Mouse (Mus musculus) WW6 (cell line): ENCODE measurements at regions not wholly inside any gene's neighbourhood (a gene's known extent, or its start where the extent isn't known, plus 50 kb on each side); places are given as distances from the start of the nearest gene placed in this dataset.
"Not testable (repeated sequence)": the region's sequence is repeated elsewhere in the genome, so short reads cannot be mapped to it uniquely, and the experiment has no call there.

Experiments
- DNase-seq: peaks from one replicate; pipeline ENCODE4 v3.0.0-alpha.2; 2013; ENCODE audit warnings: low read depth, low spot score

DNA sequence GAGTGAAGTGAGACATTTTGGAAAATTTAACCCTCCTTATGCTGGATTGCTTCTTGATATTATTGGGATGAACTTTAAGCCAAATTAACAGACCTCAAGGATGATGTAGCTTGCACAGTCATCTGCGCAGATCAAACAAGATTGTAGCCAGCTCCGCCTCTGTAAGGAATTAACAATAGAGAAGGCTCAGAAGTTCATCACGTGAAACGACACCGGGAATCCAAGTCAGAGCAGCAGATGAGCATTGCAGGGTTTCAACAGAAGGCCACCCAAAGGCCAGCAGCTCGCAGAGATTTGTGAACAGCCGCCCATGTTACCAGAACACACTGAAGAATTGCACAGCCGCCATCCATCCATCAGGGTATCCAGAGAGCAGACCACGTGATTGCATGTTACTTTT lies 391.1 kb downstream of the Med10 start:
- no peak for DNase-seq

DNA sequence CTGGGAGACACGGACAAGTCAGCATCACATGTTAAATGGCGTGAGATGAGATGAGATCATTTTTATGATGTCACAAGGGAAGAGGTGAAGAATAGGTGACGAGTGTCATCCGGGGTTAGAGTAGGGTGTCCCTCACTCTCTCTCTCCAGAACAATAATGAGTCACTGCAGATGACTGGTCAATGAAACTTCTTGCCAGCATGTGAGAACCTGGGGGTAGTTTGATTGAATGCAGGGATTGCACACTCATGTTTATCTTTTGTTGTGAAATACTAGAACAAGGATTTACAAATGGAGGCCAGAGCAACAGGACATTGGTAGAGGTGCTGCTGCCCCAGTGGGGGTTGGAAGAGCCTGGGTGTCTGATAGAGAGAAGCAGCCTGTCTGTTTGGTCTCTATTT lies 393.7 kb downstream of the Med10 start:
- DNase-seq = no peak

DNA sequence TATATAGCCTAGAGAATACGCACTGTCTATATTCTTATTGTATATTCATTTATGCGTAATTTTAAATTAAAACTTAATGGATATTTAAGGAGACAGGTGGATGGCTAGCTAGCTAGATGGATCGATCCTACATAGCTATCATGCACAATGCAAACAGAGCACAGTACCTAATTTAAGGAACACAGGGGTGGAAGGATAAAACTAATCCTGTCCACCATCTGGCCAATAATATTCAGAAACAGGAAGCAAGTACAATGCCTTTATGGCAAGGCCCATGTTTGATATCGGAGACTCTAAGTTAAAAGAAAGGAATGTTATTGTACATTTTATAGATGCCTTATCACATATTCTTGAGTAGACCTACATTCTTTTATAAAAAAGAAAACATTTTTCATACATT lies 396.4 kb downstream of the Med10 start:
- no peak for DNase-seq

DNA sequence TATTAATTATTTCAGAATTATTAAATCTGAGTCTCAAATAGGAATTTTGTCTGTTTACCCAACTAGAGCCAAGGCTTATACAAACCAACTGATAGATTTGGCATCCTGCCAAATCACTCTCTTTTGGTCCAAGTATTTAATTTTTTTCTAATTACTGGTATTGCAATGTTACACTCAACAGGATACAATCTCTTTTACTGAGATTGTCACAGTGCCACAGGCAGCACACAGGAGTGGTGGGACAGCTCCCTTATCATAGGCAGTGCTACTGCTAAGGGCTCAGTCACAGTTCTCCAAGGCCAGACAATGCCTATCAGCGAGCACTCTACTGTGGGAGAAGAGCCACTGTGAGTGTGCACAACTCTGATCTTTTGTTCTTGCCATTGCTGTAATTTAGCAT lies 396.9 kb downstream of the Med10 start:
- no peak for DNase-seq

DNA sequence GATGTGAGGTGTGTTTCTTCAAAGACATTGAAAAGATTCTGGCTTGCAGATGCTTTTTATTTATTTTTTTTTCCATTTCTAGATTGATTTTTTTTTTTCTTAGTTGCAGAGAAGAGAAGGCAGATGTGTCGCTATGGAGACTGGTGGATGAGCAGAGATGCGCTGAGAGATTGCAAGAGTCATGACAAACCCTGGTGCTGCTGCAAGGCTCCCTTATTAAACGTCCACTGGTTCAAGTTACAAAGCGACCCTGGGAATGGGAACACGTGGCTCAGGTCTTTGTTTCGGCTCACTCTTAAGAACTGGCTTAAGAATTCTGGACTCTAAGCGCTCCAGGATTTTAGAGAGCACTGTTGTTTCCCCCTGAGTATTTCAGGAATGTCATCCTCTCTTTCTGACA lies 403.1 kb downstream of the Med10 start:
- DNase-seq = no peak

DNA sequence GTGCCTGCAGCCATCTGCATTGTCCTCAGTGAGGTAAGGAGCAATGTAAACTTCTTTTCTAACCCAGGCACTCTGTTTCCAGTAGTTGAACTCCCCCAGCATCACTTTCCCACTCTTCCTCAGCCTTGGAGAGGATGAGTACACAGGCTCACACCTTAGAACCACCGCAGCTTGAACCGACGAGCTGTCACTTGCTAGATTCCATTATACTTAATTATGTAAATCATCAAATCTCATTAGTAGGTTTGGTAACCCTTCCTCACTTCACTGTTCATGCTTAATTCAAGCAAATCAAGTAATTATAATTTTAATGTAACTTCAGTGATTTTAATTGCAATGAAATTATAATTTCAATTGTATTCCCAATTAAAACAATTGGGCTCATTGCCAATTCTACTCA lies 408.0 kb downstream of the Med10 start:
- DNase-seq = no peak

DNA sequence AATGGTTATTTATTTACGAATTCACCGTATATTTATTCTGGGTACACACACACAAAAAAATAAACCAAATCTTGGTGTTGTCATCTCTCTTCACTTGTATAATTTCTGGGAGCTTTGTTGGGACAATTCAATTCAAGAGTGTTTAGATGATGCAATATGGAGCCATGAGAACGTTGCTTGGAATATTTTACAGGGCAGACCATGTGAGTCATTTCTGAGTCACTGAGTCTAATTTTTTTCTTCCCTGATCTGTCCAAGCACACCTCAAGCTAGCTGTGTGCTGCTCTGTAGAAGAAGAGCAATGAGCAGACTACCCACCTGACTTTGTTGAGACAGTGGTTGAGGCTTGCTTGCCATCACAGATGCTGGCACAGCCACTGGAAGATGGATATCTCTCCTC lies 410.8 kb downstream of the Med10 start:
- DNase-seq = no peak

DNA sequence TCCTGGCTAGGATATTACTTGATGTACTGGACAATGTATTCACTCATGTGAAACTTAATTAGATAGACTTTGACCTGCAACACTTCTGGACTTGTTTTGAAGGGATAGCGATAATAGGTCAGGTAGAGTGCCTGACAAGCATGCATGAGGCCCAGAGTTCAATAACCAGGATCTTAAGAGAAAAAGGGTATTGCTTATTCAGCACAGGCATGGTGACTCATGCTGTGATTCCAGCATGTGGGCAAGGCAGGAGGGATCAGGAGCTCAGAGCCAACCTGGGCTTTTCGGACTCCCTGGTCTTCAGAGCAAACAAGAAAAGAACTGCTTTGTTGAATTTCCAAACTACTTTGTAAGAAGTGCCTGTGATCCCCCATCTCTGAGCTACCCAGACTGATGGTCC lies 411.4 kb downstream of the Med10 start:
- no peak for DNase-seq

DNA sequence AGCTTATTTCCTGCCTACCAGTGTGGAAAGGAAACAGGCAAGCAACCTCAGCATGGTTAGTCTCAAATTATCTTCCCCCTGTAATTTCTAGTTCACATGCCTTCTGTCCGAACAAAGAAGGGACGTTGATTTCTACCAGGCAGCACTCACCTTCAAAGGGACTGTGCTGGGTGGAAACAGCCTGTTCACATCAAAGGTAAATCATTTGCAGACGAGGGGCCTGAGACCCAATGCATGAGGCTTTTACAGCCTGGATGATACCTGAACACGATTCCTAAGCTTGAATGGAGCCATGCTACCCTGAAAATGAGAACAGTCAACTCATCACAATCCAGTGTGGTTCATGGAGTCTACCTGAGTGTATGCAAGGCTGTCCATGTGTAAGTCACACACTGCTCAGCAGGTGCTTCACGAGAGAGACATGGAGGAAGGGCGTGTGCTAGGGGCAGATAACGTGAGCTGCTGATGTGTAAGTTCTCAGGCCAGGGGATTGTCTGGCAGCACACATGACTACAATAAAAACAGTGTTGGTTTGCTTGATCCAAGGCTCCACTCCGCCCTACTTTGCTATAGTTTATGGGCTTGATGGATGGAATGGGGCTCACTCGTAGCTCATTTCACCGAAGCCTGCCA lies 411.9 kb downstream of the Med10 start:
- DNase-seq = no peak

DNA sequence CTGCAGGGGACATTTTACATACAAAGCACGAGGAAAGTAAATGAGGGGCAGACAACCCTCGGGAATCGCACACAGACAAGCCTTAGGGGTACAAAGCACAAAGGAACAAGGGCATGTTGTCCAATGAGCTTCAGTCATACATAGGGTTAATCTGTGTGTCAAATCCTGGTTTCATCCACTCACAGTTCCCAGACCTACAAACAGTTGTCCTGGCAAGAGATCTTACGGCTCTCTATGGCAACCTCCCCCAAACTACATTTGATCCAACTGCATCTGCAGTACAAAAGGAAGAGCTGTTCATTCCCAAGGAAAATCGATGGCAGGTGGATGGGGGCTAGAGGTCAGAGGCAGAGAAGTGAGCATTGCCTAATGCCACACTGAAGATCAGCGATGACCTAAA lies 413.9 kb downstream of the Med10 start:
- no peak for DNase-seq

DNA sequence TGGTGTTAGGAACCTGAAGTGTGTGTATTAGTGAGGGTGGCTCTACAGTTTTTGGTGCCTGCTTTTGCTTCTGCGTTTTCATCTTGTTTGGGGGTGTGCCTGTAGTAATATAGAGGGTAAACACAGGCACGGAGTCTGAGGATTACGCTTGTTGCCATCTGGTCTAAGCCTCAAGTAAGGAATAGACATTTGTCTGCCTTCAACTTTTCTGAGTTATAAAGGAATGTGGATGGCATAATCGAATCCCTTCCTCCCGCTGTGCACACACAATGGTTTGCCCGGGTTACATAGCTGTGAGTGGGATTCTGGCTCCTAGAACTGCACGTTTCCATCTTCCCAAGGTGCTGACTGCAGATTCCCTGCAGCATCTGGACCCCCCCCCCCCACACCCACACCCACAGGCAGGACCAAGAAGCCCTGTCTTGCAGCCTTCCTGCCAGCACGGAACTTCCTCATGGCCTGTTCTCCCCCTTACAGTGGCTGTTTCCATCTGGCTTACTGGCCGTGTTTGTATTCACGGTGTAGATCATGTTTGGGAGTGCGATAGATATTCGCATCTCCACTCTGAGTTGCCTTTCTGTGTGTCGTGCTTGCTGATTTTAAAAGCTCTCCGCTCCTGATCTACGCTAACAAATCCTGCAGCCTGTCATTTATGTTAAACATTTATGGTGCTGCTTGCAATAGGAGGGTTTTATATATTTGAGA lies 415.4 kb downstream of the Med10 start:
- DNase-seq = no peak

DNA sequence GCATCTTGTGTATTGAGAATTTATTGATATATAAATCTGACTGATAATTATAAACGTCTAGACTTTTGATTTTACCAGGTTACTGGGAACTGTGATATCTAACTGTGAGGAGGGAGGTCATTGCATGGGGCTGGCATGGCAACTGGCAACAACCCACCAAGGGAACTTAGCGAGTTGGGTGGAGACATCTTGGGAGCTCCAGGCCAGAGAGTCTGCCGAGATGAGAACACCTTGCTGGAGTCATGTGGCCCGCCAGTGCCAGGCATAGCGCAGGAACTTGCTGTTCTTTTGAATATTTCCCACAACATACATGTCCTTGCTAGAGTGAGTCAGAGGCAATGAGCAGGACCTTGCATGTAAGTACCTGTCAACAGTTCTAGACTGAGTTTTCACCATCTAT lies 413.9 kb downstream of the Ice1 start:
- no peak for DNase-seq

DNA sequence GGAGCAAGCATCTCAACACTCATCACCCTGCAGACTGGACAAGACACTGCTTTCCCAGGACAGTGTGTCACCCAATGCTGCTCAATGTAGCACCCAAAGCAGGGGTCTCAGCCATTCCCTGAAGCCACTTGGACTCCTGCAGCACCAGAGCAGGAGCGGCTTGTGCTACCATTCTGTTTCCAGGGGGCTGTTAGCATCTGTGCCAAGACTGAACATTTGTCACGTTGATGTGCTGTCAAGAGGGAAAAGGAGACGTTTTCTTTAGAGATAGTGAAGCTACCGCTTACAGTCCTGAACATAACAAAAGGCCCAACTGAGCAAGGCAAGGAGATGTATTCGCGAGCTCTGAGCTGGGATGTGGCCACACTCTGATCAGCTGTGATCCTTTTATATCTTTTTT lies 410.3 kb downstream of the Ice1 start:
- DNase-seq = no peak

DNA sequence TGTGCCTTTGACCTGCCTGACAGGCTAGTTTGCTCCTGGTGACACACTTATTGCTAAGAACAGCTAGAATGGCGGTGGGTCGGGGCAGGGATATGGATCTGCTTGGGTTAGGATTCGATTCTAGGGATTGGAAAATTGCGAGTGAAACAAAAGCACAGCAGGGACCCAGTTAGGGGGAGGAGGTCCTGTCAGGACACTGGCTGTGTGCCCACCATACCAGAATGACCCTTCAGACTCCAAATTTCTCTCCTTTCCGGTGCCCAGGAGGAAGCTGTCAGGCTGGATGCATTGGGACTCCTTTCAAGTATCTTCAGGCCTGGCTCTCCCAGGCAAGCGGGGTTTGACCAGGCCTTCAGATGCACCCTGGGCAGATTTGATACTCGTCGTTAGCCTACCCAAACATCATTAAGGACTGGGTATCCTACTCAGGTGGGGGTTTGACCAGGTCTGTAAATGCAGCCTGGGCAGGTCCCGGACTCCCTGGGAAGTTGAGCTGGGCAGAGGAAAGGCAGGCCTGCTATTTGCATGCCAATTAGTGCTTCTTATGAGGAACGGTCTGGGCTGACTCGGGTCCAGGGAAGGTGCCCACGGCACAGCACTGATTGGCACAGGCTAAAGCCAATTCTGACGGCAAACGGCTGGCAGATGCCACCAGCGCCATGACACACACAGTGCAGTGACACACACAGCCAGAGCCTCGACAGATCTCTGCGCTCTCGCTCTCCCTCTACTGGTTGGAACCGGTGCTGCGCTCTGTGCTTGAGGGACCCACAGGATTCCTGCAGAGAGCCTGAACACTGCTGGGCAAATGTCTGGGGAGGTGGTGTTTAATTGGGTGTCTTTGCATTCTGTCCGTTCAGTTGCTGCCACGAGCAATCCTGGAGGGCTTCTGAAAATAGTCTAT lies 403.3 kb downstream of the Ice1 start:
- DNase-seq = peak; percentile 46

DNA sequence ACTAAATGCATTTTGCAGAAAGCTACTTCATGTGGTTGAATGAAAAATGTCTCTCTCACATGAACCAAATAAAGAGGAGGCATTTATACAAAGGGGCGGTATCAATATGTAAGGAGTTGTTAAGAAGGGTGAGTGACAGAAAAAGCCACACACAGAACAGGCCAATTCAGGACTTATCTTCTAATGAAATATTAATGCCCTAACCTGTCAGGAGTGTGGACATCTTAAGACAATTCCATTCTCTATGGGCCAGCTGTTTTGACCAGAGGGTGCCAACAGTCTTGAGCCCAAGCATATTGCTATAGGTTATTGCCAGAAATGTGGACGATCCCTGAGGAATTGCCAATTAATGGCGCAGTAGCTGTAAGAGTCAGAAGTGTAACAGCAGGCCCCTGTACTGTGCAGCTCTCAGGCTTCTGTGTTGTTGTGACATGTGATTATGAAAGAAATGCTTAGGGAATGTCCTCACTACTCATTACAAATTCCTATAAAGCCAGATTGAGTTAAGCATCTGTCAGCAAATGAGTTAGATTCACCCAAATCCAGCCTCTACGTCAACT lies 393.8 kb downstream of the Ice1 start:
- DNase-seq = no peak

DNA sequence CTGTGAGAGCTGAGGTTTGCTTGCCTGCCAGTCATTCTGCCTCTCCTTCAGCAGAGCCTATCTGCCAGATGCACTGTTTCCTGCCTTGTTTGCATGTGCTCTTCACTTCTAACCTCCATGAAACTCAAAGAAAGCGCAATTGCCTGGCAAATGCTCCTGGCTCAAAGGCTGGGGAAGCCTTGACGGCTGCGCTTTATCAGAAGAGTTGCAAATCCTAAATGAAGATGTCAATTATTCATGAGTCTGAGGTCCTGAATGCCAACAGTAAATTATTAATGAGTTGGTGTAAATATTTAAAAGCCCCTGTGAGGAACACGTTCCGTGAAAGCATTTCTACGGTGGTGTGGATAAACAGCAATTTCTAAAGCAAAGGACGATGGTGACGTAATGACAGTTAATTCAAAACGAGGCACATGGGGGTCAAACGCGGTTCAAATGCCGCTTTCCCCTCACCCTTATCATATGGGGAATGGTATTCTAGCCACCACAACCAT lies 377.4 kb downstream of the Ice1 start:
- DNase-seq = no peak

DNA sequence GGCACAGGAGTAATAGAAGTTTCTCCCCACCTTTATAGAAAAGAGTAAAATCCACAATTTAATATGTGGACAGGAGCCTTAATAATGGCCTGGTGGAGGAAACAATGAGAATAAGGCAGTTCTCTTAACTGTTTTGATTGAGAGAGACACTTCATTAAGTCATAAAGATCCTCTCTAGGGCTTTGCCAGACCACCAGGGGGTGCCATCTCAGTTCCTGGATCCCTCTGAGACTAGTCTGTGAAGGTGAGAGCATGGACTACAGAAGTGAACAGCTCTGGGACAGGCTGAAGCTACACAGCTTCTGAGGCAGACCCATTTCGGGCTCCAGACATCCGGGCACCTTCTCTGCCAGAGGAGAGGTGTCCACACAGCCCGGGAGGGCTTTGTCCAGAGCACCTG lies 373.8 kb downstream of the Ice1 start:
- no peak for DNase-seq

DNA sequence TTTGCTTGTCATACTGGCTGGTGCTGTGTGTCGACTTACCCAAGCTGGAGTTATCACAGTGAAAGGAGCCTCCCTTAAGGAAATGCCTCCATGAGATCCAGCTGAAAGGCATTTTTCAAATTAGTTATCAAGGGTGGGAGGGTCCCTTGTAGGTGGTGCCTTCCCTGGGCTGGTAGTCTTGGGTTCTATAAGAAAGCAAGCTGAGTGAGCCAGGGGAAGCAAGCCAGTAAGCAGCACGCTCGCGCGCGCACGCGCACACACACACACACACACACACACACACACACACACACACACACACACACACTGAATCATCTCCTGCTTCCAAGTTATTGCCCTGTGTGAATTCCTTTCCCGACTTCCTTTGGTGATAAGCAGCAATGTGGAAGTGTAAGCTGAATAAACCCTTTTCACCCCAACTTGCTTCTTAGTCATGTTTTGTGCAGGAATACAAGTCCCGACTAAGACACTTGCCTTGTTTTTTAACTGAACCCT lies 360.5 kb downstream of the Ice1 start:
- not testable (repeated sequence) for DNase-seq

DNA sequence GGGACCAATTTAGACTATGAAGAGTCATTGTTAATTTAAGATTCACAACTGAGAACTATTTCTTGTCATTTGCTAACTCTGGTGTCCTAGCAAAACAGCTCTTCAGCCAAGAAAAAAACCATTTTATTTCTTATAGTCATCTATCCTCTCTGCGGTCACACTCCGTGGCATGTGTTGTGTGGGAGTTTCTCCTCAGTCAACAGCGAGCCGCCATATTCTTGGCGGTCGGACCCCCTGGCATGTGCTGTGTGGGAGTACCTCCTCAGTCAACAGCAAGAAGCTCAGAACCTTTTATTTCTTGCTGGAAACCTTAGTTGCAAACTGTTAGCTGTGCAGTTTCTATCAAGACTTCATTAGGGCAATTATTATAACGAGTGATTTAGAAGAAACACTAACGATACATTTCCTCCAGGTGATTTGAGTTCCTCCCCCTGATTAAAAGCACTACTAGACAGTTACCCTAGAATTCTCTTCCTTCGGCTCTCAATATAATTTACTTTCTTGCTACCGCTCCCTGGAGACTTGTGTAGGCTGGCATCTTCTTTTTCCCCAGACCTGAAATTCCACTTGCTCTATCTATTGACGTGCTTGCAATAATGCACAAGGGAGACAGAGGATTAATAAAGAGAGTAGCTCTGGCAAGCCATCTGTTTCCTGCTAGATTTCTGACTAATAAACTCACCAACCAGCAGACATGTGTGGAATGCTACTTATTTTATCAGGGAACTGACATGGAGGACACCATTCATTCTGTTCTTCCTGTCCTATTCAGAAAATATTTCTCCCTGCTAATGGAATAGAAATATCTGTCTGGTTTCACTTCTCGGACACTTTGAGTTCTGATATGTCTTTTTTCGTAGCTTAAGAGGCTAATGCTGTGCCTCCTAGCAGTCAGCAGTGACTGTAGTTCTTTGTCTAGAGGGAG lies 359.5 kb downstream of the Ice1 start:
- no peak for DNase-seq

DNA sequence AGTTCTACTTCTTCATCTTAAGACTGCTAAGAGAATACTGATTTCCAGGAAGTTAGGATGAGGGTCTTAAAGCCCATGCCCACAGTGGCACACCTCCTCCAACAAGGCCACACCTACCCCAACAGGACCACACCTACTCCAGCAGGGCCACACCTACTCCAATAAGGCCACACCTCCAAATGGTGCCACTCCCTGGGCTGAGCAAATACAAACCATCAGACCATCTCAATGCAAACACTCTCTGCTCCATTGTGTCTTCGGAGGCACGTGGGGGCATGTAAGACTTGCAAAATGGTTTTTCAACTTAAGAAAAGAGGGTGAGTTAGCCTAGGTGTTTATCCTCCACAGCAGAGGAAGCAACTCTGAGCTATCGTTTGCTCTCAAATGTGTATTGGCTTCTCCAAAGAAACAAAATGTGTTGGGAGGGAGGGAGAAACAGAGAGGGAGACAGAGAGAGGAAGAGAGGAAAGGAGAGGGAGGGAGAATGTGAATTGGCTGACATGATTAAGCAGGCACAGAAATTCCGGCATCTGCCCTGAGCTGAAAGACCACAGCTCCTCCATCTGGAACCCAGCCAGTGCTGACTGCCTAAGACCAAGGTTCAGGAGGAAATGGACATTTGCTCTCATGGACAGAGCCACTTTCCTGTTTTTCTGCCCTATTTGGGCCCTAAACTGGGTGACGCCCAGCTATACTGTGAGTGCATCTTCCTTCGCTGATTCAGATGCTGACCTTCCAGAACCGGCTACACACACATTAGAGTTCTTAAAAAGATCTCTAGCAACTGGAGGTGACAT lies 356.2 kb downstream of the Ice1 start:
- DNase-seq = no peak
